Mouse (Mus musculus) spleen, adult 2 months (tissue): ENCODE results near the gene St6galnac3. TPM values are rescaled to one million over a fixed set of nuclear protein-coding genes. Genes with fewer than 3 reads are reported as not detected.

Source experiments
- DNase-seq, 2 experiments: peaks; one replicate each; pipeline versions ENCODE4 v3.0.0 to v3.0.0-alpha.2; 2012 to 2021; ENCODE audit warnings: low spot score in 2 of 2, low read depth in 1 of 2
- H3K27ac ChIP-seq: fragments of 200-500 bp; 2 replicates; pipeline ENCODE4 v1.5.1; 2012; ENCODE audit warnings: low read length, inconsistent platforms; ENCODE audit not compliant: insufficient read depth
- H3K27me3 ChIP-seq: fragments of 200-500 bp; 2 replicates; pipeline ENCODE4 v1.6.1; 2012; ENCODE audit warnings: mild to moderate bottlenecking, moderate library complexity, low read length, inconsistent platforms; ENCODE audit not compliant: control insufficient read depth, insufficient read depth
- H3K36me3 ChIP-seq: fragments of 200-500 bp; 2 replicates; pipeline ENCODE4 v1.6.1; 2012; ENCODE audit warnings: mild to moderate bottlenecking, low read length, inconsistent platforms; ENCODE audit not compliant: control insufficient read depth, insufficient read depth
- H3K4me1 ChIP-seq: fragments of 200-500 bp; 2 replicates; pipeline ENCODE4 v1.6.1; 2011; ENCODE audit warnings: inconsistent platforms; ENCODE audit not compliant: control insufficient read depth, insufficient read depth, insufficient read length
- H3K4me3 ChIP-seq: fragments of 200-500 bp; 2 replicates; pipeline ENCODE4 v1.5.1; 2011; ENCODE audit warnings: mild to moderate bottlenecking, inconsistent platforms; ENCODE audit not compliant: insufficient read depth, insufficient read length; ENCODE audit errors: extremely low read depth
- CTCF ChIP-seq: fragments of 200-500 bp; IDR thresholded peaks from 2 replicates; pipeline ENCODE4 v1.5.1; 2011; ENCODE audit warnings: mild to moderate bottlenecking, inconsistent platforms; ENCODE audit not compliant: insufficient read depth, insufficient read length, insufficient replicate concordance; ENCODE audit errors: extremely low read depth
- POLR2A ChIP-seq: fragments of 200-500 bp; IDR thresholded peaks from 2 replicates; pipeline ENCODE4 v1.6.1; 2011; ENCODE audit warnings: low read depth, low read length, inconsistent platforms
- WGBS: fragments of 180-500 bp; shearing (Covaris S2); methylation state at CpG from one replicate; pipeline ENCODE4 v1.1.7; 2018; 5-methylcytosine and 5-hydroxymethylcytosine counted together
- polyA plus RNA-seq: library from polyadenylated mRNA; depleted of rRNA; stranded (reverse); fragments of >200 nt; gene quantifications from 2 replicates; pipeline ENCODE4 v1.2.3, GENCODE M21; 2012

The St6galnac3 gene
- polyA plus RNA-seq, 1 experiment: 3.0 TPM

- no peak overlapping the region for H3K27ac ChIP-seq
- H3K4me1 ChIP-seq: peaks cover 10% of the 10 kb centered on the region; the same call in 1 of the 2 replicates
- no peak overlapping the region for H3K4me3 ChIP-seq
- DNase-seq: no peak
- H3K36me3 ChIP-seq: no peaks in the 10 kb centered on the region
- WGBS: 92% methylated on average over 3 of the region's 3 CpGs
- TF ChIP-seq POLR2A (no peak), CTCF (no peak)
- H3K27me3 ChIP-seq: no peaks in the 10 kb centered on the region
These were observed 23.3 kb upstream of the St6galnac3 start for GRCm38 (mm10) chr3:153748293-153748692.

DNA sequence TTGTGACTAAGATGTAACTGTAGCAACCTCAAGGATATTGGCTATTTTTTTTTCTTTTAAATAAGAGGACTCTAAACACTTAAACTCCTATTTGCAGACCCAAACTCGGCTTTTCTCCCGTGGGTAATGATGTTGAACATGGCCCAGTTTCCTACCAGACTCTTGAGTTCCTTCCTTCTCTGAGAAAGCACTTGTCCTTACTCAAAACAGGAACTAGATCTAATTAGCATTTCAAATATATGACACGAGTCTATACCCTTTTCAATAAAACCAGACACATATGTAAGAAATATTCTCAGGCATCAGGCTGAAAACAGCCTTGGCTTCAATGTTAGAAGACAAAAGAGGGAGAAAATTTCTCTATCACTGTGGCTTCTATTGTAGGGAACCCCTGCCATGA, 20.1 kb upstream of the St6galnac3 start:
- H3K4me3 ChIP-seq: no peak overlapping the region
- H3K36me3 ChIP-seq: no peaks in the 10 kb centered on the region
- H3K4me1 ChIP-seq: peaks cover 10% of the 10 kb centered on the region; the same call in 1 of the 2 replicates
- peak overlapping the region; percentile 4; the same call in 1 of the 2 replicates for H3K27ac ChIP-seq
- 9% methylated on average over 3 of the region's 3 CpGs for WGBS
- no peak for DNase-seq
- no peak for TF ChIP-seq POLR2A
- TF ChIP-seq CTCF: no peak
- H3K27me3 ChIP-seq: no peaks in the 10 kb centered on the region

- 63% methylated on average over 6 of the region's 6 CpGs for WGBS
- TF ChIP-seq CTCF (no peak), POLR2A (no peak)
- no peak overlapping the region for H3K27ac ChIP-seq
These were observed 19.5 kb upstream of the St6galnac3 start for GRCm38 (mm10) chr3:153744447-153744846.

GRCm38 (mm10) chr3:153741800-153742199, 16.8 kb upstream of the St6galnac3 start:
- H3K27ac ChIP-seq: no peak overlapping the region
- no peak for DNase-seq
- no peaks in the 10 kb centered on the region for H3K36me3 ChIP-seq
- no peaks in the 10 kb centered on the region for H3K27me3 ChIP-seq
- 86% methylated on average over 7 of the region's 7 CpGs for WGBS
- H3K4me1 ChIP-seq: peaks cover 10% of the 10 kb centered on the region; the same call in 1 of the 2 replicates
- TF ChIP-seq POLR2A (no peak), CTCF (no peak)
- H3K4me3 ChIP-seq: no peak overlapping the region

More at GRCm38 (mm10) chr3:153744447-153744846, 19.5 kb upstream of the St6galnac3 start:
- H3K4me3 ChIP-seq: no peak overlapping the region
- H3K27me3 ChIP-seq: no peaks in the 10 kb centered on the region
- H3K4me1 ChIP-seq: peaks cover 10% of the 10 kb centered on the region; the same call in 1 of the 2 replicates
- DNase-seq: no peak
- H3K36me3 ChIP-seq: no peaks in the 10 kb centered on the region

DNA sequence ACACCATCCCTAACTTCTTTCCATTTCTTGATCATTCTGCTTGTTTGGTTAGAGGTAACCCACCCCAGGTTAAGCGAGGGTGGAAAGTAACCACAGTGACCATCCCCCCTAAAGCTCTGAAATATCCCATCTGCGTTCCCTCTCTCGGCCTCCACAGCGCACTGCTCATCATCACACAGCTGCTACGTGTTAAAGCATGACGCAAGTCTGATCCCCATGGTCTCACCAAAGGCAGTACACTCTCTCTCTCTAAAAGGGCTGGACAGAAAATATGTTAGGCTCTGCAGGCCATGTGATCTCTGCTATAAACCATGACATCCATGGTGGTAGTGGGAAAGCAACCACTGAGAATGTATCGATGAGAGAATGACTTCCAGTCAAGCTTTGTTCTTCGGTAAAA, 14.4 kb upstream of the St6galnac3 start:
- Histone ChIP-seq H3K27me3 (no peaks in the 10 kb centered on the region), H3K27ac (no peak overlapping the region), H3K4me3 (no peak overlapping the region), H3K36me3 (no peaks in the 10 kb centered on the region), H3K4me1 (0 out of 2 replicates have a peak, but pooled peaks cover under 1% of the 10 kb centered on the region)
- TF ChIP-seq CTCF: no peak
- TF ChIP-seq POLR2A: no peak
- WGBS: 95% methylated on average over 8 of the region's 8 CpGs
- no peak for DNase-seq

GRCm38 (mm10) chr3:153738421-153738820, 13.4 kb upstream of the St6galnac3 start:
- 91% methylated on average over 10 of the region's 10 CpGs for WGBS
- no peak for TF ChIP-seq POLR2A
- TF ChIP-seq CTCF: no peak
- Histone ChIP-seq H3K27me3 (no peaks in the 10 kb centered on the region), H3K4me1 (no peaks in the 10 kb centered on the region), H3K36me3 (no peaks in the 10 kb centered on the region), H3K4me3 (no peak overlapping the region), H3K27ac (no peak overlapping the region)
- no peak for DNase-seq

DNA sequence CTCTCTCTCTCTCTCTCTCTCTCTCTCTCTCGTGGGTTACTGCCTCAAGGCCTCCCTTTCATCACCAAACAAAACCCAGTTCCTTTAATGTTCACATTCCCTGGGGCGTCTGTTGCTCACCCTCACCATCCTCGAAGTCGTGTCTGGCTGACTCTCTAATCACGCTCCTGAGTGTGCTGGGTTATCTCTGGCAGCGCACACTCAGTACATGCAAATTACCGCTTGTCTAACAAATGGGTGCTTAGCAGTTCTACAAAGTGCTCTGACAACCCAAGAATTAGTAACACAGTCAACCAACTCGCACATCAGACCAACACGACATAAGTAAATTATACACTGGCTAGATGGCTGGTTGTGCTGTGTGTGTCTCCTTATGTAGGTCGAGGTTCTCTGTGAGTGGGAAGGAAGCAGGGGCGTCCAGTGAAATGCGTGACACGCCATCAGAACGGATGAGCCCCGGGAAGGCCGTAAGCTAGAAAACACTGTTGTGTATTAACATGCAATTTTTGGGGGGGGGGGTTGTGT, 11.8 kb upstream of the St6galnac3 start:
- no peak overlapping the region for H3K4me3 ChIP-seq
- TF ChIP-seq POLR2A (no peak), CTCF (no peak)
- no peaks in the 10 kb centered on the region for H3K27me3 ChIP-seq
- H3K27ac ChIP-seq: no peak overlapping the region
- 82% methylated on average over 16 of the region's 16 CpGs for WGBS
- no peaks in the 10 kb centered on the region for H3K4me1 ChIP-seq
- no peak for DNase-seq
- no peaks in the 10 kb centered on the region for H3K36me3 ChIP-seq
